Mouse (Mus musculus) stomach, postnatal 0 days (tissue): ENCODE data around the gene Trim8. TPM values are rescaled to one million over a fixed set of nuclear protein-coding genes. Genes with fewer than 3 reads are reported as not detected.
A peak's percentile ranks its signal among the peaks of the same experiment; 100 is the strongest.

ENCODE experiments used
- ATAC-seq: fragments of 200-750 bp; cut with Nextera tagmentation; 2 replicates; pipeline ENCODE4 v1.8.0; 2017; ENCODE audit not compliant: low FRiP score, low TSS enrichment
- DNase-seq: peaks from one replicate; pipeline ENCODE4 v3.0.0-alpha.2; 2016; ENCODE audit warnings: low spot score
- H3K27ac ChIP-seq: fragments of 300-500 bp; sonication (generic); replicated peaks from 2 replicates; pipeline ENCODE4 v1.5.1; 2014; ENCODE audit warnings: mild to moderate bottlenecking, control low read depth
- H3K27me3 ChIP-seq: fragments of 300-500 bp; sonication (generic); 2 replicates; pipeline ENCODE4 v1.6.1; 2014; ENCODE audit warnings: low read length; ENCODE audit not compliant: control insufficient read depth, insufficient read depth
- H3K36me3 ChIP-seq: fragments of 300-500 bp; sonication (generic); 2 replicates; pipeline ENCODE4 v1.6.1; 2014; ENCODE audit warnings: low read length, mixed read lengths; ENCODE audit not compliant: control insufficient read depth, insufficient read depth
- H3K4me1 ChIP-seq: fragments of 300-500 bp; sonication (generic); replicated peaks from 2 replicates; pipeline ENCODE4 v1.6.1; 2014; ENCODE audit warnings: antibody characterized with exemption; ENCODE audit not compliant: control insufficient read depth, insufficient read depth
- H3K4me2 ChIP-seq: fragments of 300-500 bp; sonication (generic); replicated peaks from 2 replicates; pipeline ENCODE4 v1.6.1; 2014; ENCODE audit warnings: low read depth, mild to moderate bottlenecking, control low read depth, moderate library complexity
- H3K4me3 ChIP-seq: fragments of 300-500 bp; sonication (generic); 2 replicates; pipeline ENCODE4 v1.5.1; 2014; ENCODE audit warnings: low read depth, low read length, control low read depth
- H3K9ac ChIP-seq: fragments of 300-500 bp; sonication (generic); 2 replicates; pipeline ENCODE4 v1.6.1; 2014; ENCODE audit warnings: mild to moderate bottlenecking, low read length, control low read depth, mixed read lengths
- H3K9me3 ChIP-seq: fragments of 300-500 bp; sonication (generic); 2 replicates; pipeline ENCODE4 v1.6.1; 2016; ENCODE audit warnings: low read length; ENCODE audit not compliant: control insufficient read depth
- CTCF ChIP-seq: IDR thresholded peaks from 2 replicates; pipeline ENCODE4 v1.5.1; 2016; ENCODE audit warnings: antibody characterized with exemption, low read depth, mild to moderate bottlenecking, moderate library complexity
- EP300 ChIP-seq: optimal IDR thresholded peaks from 2 replicates; pipeline ENCODE3; 2016; ENCODE audit warnings: antibody characterized with exemption
- WGBS: fragments of 180-500 bp; shearing (Covaris S2); extraction: QIAGEN DNeasy Blood & Tissue Kit; methylation state at CpG from one replicate; pipeline ENCODE4 v1.1.7; 2014; 5-methylcytosine and 5-hydroxymethylcytosine counted together
- polyA plus RNA-seq: library from polyadenylated mRNA; unstranded; fragments of >200 nt; fragmentation: Nextera tagmentation; extraction: Ambion mirVana; gene quantifications from 2 replicates; pipeline ENCODE4 v1.2.1, GENCODE M21; 2015

Trim8 gene
- polyA plus RNA-seq, 1 experiment from 2014 or later, result 15.1 TPM

GRCm38 (mm10) chr19:46477432-46477845 is 24.1 kb upstream of the Trim8 start:
- WGBS, result 44% methylated on average over 9 of the region's 10 CpGs
- DNase-seq (no peak), ATAC-seq (no peak)
- TF ChIP-seq EP300 (no peak), CTCF (no peak)
- Histone ChIP-seq H3K27me3 (no peaks in the 10 kb centered on the region), H3K9ac (no peak overlapping the region), H3K36me3 (peaks cover 5% of the 10 kb centered on the region), H3K9me3 (no peaks in the 10 kb centered on the region), H3K27ac (peak overlapping the region; percentile 35; the same call in 1 of the 2 replicates), H3K4me1 (peaks cover 21% of the 10 kb centered on the region), H3K4me2 (no peak overlapping the region), H3K4me3 (no peak overlapping the region)

- Histone ChIP-seq H3K9me3 (no peaks in the 10 kb centered on the region), H3K4me3 (no peak overlapping the region), H3K9ac (no peak overlapping the region), H3K36me3 (peaks cover 5% of the 10 kb centered on the region), H3K27me3 (no peaks in the 10 kb centered on the region), H3K4me1 (peaks cover 29% of the 10 kb centered on the region), H3K27ac (peak overlapping the region; percentile 90), H3K4me2 (no peak overlapping the region)
- TF ChIP-seq EP300 (no peak), CTCF (no peak)
- no peak for DNase-seq
- ATAC-seq, result peak; percentile 10
- 59% methylated on average over 4 of the region's 4 CpGs for WGBS
Observed at GRCm38 (mm10) chr19:46478242-46478641, 23.3 kb upstream of the Trim8 start.

DNA sequence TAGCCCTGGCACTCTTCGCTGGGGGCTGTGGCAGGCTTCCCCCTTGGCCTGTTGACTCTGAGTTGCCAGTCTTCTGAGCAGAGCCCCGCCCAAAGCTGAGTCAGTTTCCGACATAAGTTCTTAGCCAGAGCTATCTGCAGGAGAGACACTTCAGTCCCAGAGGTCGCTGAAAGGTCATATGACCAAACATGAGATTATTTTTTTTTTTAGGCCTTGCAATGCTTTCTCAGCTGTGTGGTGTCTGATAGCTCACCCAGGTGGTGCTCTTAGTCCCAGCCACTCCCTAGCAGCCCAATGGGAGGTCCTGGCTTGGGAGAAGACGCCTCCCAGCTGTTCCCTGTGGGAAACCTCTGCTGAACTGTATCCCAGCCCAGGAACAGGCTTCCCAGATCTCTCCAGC is 22.7 kb upstream of the Trim8 start:
- Histone ChIP-seq H3K4me1 (peaks cover 30% of the 10 kb centered on the region), H3K4me3 (no peak overlapping the region), H3K9me3 (no peaks in the 10 kb centered on the region), H3K4me2 (0 out of 2 replicates have a peak overlapping the region, but pooled peaks have one; percentile 5), H3K27me3 (no peaks in the 10 kb centered on the region), H3K9ac (0 out of 2 replicates have a peak overlapping the region, but pooled peaks have one; percentile 13), H3K36me3 (peaks cover 1% of the 10 kb centered on the region), H3K27ac (peak overlapping the region; percentile 90)
- DNase-seq, result no peak
- WGBS, result 18% methylated on average over 5 of the region's 5 CpGs
- TF ChIP-seq EP300, result no peak
- TF ChIP-seq CTCF, result no peak
- peak; percentile 61 for ATAC-seq

GRCm38 (mm10) chr19:46479306-46480075 is 22.0 kb upstream of the Trim8 start:
- WGBS, result 37% methylated on average over 21 of the region's 21 CpGs
- peaks cover 36% of the 10 kb centered on the region for H3K4me1 ChIP-seq
- peak overlapping the region; percentile 12; the same call in 1 of the 2 replicates for H3K4me2 ChIP-seq
- H3K27me3 ChIP-seq, result no peaks in the 10 kb centered on the region
- no peaks in the 10 kb centered on the region; the same call in none of the 2 replicates for H3K36me3 ChIP-seq
- DNase-seq (no peak), ATAC-seq (peak; percentile 21)
- H3K9me3 ChIP-seq, result no peaks in the 10 kb centered on the region
- TF ChIP-seq CTCF (no peak), EP300 (no peak)
- H3K9ac ChIP-seq, result 0 out of 2 replicates have a peak overlapping the region, but pooled peaks have one; percentile 13
- peak overlapping the region; percentile 90 for H3K27ac ChIP-seq
- no peak overlapping the region for H3K4me3 ChIP-seq

DNA sequence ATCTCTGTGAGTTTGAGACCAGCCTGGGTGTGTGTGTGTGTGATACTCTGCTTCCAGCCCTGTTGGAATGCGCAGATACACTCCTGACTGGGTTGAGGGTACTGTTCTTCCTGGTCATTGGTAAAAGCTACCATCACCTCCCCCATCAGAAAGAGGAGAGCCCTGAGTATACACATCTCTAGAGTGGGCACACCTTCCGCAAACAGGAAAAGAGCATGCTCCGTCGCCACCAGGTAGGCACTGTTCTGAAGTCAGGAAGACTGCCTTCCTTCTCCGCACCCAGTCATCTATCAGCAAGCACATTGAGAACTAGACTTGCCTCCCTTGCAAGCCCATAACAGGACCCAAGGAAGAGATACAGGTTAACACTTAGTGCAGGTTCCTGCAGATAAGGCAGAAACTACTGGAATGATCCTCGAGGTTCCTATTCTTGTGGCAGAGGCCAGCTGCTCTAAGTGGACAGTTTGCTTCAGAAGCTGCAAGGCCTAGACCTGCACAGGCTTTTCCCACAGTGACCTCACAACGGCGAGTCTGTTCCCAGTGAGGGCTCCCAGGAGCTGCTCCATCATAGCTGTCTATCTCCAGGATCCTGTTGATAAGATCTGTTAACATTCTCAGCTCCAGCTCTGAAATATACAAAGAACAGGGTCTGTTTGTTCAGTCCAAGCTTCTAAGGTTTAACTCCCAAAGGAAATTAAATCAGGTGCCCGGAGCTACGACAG is 20.7 kb upstream of the Trim8 start:
- no peak overlapping the region for H3K4me2 ChIP-seq
- H3K4me3 ChIP-seq, result no peak overlapping the region
- H3K27ac ChIP-seq, result peak overlapping the region; percentile 90
- TF ChIP-seq EP300 (no peak), CTCF (no peak)
- ATAC-seq (no peak), DNase-seq (no peak)
- H3K4me1 ChIP-seq, result peaks cover 47% of the 10 kb centered on the region
- H3K9ac ChIP-seq, result no peak overlapping the region
- H3K27me3 ChIP-seq, result no peaks in the 10 kb centered on the region
- H3K36me3 ChIP-seq, result no peaks in the 10 kb centered on the region; the same call in 1 of the 2 replicates
- H3K9me3 ChIP-seq, result no peaks in the 10 kb centered on the region
- 42% methylated on average over 10 of the region's 10 CpGs for WGBS
